Mouse (Mus musculus) lung, postnatal 25 days (tissue): Measurements from ENCODE around the gene Mllt1.

Source experiments
- DNase-seq: peaks from one replicate; pipeline ENCODE4 v3.0.0; 2022; ENCODE audit warnings: low spot score

Gene Mllt1

DNA sequence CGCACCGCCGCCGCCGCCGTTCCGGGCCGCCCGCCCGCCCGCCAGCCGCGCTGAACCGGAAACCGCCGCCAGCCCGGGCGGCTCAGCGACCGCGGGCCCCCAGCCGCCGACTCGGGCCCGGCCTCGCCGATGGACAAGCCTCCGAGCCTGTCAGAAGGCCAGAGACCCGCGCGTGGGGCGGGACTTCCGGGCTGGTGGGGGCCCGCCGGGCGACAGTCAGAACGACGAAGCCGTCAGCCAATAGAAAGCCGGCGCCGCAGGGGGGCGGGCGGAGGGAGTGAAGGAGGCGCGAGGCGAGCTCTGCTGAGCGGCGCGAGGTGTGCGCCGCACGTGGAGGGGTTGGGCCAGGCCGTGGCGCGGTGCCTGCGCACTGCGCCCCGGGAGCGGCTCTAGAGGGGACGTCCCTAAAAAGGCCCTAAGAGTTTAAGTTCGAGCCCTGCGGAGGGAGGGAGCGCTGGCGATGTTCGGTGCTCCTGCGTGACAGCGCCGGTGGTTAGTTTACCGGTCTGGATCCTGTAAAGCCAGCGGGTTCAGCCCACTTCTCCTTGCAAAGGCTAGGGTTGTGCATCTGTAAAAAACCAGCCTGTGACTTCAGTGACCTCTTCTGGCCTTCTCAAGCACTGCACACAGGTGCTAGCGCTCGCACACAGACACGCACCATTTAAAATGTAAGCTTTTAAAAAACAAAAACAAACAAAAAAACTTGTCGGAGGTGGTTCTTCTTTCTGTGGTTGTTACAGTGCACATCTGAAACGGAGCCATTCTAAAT is at the start of gene Mllt1:
Gene Mllt1 (minus strand): TSS at position 53 of the 769 bp plus-strand sequence.
- DNase-seq, result peak; percentile 98

DNA sequence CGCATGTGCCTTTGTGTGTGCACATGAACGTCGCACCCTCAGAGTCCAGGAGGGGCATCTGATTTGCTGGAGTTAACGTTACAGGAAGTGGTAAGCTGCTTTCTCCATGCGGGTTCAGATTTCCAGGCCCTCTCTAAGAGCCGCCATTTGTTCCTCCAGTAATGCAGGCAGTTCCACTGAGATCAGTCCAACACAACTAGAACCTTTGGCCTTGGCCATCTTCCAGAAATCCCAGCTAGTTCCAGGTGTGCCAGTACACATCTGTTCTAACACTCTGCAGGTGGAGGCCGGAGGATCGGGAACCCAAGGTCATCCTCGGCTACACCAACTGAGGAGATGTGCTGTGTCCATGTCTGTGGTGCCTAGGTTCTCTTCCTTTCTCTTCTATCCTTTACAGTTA is 49.7 kb upstream of the Mllt1 start:
- DNase-seq, result no peak

DNA sequence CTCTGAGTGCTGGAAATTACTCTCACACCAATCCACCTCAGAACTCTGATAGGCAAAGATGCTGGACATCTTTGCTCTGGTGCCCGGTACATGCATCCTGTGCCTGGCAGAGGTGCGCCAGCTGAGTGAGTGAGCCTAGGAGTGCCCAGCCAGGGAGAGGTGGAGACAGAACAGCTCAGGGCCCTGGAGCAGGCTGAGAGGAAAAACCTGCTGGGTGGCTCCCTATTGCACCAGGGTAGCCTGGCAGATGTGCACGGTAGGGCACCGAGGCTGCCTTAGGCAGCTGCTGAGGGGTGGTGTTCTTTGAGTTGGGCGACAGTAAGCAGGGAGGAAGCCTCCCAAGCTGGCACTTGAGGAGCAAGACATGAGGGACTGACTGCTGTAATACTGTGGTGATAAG is 46.8 kb upstream of the Mllt1 start, which contains the start of gene Acer1:
Gene Acer1 (minus strand): TSS at position 114 of the 400 bp plus-strand sequence.
- DNase-seq, result no peak

DNA sequence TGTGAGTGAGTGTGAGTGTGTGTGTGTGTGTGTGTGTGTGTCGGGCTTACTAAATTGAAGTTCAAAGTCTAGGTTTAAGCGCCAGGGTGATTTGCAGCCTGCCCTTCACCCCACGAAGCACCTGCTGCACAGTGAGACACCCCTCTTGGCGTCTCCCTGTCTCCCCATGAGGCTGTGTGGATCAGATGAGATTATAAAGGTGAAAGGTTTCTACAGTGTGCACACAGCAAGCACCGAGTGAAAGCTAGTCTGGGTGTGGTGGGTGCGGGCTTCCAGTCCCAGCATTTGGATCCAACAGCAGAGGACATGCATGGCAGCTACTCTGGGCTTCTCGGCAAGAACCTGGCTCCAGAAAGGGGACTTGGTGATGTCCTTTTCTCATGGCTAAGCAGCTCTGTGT is 45.8 kb upstream of the Mllt1 start:
- no peak for DNase-seq

DNA sequence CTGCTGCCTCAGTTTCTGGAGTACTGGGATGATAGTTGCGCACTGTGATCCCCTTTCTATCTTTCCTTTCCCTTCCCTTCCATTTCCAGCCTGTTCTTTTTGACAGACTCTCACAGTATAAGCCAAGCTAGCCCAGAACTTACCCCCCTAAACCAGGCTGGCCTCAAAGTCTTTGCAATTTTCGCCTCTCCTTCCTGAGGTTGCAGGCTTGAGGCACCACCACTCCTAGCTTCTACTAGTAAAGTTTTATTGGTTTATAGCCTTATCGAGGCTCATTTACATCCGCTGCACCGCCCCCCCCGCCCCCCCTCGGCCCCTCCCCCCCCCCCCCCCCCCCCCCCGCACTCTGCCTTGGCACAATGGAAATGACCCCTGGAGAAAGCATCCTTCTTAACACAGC is 44.3 kb upstream of the Mllt1 start:
- no peak for DNase-seq

DNA sequence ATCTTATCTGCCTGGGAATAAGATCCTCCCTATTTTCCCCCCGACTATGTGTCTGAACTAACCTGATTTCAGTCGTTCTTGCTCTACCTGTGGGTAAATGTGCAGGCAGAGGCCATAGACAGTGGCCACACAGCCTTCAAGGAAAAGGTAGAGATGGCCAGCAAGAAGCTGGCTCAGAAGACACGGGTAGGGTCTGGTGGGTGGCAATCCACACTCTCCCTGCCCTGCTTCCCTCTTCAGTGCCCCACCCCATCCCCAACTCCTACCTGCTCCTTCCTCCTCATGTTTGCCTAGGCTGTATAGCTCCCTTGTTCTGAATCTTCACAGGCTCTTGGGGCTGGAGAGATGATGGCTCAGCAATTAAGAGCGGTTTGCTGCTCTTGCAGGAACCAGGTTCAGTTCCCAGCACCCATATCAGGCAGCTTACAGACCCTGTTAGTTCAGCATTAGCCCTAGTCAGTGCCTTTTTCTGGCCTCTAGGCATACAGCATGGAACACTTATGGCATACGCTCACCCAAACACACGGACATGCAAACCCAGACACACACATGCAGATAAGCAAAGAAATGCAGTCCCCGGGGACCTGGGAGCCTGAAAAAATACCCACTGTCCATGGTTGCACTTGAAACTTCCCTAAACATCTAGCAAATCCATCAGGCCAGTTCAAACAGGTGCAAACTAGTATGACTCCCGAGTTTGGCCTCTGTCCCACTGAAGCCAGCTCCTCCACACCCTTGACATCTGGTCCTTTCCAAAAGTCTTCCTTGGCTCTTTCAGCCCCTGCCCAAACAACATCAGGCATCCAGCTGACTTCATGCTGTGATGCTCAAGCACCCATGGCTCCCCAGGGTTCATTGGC is 41.5 kb upstream of the Mllt1 start:
- DNase-seq, result no peak

DNA sequence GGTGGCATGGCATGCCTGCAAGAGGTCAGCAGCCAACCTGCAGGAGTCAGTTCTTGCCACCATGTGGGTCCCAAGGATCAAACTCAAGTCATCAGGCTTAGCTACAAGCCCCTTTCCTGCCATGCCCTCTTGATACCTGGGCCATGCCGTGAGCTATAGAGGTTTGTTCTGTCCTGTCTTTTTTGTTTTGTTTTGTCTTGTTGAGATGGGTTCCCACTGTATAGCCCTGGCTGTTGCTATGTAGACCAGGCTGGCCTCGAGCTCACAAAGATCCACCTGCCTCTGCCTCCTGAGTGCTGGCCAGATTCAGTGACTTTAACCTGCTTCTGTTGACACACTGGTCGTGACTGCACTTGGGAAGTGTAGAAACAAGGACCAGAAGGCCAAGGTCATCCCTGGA is 40.2 kb upstream of the Mllt1 start:
- DNase-seq, result no peak

DNA sequence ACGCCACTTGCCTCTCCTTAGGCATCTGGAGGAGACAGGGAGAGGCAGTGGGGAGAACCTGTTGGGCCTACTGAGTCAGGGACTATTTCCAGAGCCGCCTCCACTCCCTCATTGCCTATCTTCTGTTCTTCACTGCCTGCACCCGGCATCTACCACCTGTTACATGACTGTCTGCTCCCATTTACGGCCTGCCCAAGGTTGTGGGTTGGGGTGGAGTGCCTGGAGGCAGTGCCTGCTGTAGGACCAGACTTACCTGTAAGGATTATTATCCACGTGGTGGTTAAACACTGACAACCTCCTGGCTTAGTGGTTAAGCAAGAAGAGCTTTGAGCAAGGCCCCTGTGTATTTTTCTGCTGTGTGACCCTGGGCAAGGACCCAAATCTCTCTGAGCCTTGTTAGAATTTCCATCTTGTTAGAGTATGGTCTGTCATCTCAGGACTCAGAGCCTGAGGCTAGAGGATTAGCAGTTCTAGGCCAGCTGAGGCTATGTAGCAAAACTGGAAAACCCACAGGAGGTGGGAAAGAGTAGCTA is 39.6 kb upstream of the Mllt1 start:
- DNase-seq, result no peak

DNA sequence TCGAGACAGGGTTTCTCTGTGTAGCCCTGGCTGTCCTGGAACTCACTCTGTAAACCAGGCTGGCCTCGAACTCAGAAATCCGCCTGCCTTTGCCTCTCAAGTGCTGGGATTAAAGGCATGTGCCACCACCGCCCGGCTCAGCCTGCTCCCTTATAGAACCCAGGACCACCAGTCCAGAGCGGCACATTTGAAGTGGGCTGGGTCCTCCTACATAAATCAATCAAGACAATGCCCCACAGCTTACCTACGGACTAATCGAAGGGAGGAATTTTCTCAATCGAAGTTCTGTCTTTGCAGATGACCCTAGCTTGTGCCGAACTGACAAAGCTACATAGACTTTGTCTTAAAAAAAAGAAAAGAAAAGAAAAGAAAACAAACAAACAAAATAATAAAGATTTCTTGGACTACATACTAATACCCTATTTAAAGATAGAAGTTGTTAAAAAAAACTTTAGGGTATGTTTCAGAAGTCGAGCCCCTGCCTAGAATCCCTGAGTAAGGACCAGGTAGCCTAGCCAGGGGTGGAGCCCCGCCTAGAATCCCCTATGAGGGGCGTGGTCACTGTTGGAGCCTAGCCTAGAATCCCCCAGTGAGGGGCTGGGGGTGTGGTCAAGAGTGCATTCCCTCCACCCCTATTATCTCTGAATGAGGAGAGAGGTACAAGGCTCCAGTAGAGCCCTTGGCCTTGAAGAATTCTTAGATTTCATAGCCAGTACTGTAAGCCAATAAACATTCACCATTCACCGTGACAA is 38.9 kb upstream of the Mllt1 start:
- no peak for DNase-seq

DNA sequence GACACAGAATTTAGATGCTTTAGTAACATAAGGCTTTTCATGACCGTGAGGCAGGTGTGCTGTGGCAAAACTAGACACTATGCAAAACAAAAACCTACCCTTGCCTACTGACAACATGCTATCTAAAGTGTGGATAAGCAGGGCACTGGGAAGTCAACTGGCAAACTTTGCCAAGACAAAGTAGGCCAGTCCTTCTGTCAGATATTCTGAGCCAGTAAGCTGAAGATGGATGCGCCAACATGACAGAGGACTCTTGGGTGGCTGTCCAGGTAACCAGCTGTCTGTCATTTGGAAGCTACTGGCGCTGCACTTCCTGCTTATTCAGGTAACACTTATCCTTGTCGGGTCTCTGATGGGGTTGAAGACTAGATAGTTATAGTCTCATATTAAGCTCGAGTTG is 34.9 kb upstream of the Mllt1 start:
- DNase-seq, result no peak

DNA sequence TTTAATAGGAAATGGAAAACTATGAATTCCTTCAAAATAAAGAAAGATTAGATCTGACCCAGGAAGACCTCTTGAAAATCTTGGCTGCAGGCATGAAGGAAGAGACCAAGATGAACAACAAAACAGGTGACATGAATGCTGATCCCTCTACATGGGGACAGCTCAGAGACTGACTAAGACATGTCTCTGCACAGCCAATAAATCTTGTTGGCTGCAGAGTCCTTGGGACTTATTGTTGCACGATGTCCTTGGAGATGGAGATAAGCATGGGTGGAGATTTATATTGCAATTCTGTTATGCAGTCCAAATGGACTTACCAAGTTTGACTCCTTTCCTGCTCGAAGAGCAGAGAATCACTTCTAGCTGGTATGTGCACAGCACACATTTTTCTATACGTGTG is 34.1 kb upstream of the Mllt1 start:
- no peak for DNase-seq

DNA sequence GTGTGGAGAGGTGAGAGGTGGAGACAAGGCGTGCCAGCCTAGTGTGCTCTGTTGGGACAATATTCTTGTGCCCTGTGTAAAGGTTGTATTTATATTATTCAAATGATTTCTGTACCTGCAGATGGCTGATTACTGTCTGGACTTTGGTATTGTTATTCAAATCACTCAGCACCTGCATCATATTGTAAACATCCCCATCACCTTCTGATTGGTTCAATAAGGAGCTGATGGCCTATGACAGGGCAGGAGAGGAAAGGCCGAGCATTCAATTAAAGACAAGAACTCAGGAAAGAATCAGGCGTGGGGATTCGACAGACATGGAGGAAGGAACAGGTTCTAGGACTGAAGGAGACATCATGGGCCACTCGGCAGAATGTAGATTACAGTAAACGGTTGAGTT is 28.4 kb upstream of the Mllt1 start:
- no peak for DNase-seq

DNA sequence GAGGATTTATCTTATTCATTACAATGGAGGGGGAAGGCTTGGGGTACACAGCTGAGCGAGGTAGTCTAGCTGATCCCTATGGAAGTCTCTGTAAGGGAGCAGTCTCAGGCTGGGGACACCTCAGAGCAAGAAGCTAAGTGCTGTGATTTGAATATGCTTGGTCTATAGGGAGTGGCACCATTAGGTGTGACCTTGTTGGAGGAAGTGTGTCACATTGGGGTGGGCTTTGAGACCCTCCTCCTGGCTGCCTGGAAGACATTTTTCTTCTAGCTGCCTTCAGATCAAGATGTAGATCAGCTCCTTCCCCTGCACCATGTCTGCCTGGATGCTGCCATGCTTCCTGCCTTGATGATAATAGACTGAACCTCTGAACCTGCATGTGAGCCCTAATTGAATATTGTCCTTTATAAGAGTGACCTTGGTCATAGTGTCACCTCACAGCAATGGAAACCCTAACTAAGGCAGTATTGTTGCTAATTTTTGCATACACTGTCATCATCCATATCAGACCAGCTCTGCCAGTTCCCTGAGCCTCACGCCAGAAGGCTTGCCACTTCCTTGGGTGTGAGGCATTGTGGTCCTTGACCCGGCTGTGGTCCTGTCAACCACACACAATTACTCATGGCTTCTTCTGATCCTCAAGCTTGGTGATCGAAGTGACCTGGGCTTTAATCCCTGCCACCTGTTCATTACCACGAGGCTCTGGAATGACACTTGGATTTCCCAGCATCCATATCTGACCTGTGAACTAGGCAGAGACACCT is 27.6 kb upstream of the Mllt1 start:
- no peak for DNase-seq

DNA sequence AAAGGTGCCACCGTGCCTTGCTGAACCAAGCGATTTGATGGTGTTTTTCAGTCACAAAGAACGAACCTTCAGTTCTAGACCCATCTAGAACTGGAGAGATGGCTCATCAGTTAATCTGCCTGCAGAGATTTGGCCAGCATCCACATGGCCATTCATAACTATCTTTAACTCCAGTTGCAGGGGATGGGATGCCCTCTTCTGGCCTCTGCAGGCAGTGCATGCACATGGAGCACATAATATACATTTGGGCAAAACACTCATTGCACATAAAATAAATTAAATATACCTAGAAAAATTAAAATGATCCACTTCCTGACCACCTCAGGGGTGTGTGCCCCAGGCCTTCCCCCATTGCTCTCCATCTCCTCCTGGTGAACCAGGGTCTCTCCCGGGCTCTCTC is 26.7 kb upstream of the Mllt1 start:
- no peak for DNase-seq

DNA sequence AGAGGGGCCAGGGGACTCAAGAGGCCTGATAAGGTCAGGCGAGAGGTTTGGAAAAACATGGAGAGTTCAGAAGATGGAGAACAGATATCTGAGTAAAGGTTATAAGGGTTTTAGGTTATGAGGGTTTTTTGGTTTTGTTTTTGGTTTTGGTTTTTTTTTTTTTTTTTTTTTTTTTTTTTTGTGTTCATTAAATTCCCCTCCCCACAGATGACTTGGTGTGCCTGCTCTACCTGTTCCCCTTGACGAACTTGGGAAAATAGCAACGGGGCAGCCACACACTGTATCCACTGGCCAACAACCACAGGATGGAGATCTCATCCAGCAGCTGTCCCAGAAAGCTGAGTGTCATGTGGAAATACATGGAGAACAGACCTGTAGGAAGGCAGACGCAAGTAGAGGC is 23.5 kb upstream of the Mllt1 start:
- no peak for DNase-seq

DNA sequence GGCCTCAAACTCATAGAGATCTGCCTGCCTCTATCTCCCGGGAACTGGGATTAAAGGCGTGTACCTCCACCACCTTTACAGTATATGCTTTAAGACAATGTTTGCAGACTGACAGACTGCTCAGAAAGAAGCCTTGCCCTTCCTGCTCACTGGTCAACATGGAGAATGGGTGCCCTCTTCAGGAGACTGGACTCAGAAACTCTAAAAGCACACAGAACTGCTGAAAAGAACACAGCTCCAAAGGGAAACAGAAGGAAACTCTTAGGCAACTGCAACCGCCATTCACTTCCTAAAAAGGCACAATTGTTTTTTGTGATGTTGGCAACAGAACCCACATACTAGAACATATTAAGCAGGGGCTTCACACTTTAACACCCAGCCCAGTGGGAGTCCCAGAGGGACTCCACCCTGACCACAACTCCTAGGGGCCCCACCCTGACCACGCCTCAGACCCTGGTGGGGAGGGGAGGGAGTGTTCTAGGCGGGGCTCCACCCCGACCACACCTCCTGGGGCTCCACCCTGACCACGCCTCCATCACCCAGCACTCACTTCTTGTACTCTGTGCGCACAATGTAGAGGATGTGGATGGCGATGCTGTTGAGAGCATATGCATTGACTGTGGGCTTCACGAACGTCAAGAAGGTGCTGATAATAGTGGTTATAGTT is 22.7 kb upstream of the Mllt1 start:
- DNase-seq, result peak; percentile 24

DNA sequence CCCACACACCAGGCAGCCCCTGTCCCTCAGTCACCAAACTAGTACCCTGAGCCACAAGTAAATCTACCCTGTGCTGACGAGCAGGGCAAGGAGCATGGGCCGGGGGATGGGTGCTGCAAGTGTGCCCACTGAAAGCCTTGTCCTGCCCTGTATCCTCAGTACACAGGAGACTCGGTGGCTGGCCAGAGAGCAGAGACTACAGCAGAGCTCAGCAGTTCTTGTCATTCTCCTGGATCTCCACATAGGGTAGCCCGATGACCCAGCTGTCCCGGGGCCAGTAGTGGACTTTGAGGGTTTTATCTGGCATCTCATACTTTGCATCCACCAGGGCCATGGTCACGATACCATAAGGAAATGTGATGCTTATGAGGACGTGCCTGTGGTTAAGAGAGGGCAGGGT is 19.7 kb upstream of the Mllt1 start:
- no peak for DNase-seq

DNA sequence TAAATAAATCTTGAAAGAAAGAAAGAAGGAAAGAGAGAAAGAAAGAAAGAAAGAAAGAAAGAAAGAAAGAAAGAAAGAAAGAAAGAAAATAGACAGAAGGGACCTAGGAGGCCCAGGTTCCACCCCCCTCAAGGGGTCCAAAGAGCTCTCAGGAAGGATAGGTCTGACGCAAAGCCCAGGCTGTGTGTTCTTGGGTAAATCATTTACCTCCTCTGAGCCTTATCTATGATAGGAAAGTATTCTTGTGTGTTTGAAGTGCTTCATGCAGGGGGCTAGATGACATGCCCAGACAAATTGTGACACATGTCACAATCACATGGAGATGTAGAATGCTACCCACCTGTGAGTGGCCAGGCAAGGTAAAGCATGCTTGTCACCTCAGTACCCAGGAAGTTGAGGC is 17.4 kb upstream of the Mllt1 start:
- DNase-seq, result no peak

DNA sequence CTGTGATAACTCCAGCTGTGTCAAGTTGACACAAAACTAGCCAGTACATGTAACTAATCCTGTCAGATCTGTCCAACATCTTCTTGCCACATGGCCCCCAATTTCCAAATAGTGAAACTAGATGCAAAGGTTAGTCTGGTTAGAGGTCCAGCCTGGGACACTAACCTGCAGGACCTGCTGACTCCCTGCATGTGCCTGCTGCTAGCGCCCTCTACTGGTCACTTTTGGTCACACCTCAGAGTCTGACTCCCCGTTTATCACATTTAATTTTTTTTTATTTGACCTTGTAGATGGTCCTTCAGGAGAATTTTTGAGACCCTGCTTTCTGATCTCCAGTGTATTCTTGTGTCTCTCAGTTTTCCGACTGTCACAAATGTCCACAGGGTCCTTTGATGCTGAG is 15.7 kb upstream of the Mllt1 start:
- DNase-seq, result peak; percentile 64

DNA sequence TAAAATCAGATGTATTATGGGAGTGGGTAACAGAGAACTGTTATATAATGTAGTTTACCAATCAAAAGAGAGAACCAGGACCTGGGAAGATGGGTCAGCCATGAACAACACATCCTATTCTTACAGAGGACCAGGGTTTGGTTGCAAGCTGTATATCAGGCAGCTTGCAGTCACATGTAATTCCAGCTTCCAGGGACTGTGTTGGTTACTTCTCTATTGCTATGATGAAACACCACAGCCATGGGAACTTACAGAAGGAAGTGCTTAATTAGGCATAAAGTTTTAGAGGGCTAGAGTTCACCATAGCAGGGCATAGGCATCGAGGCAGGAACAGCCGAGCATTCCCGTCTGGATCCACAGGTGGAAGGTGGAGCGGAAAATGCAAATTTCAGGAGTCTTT is 3.5 kb upstream of the Mllt1 start:
- no peak for DNase-seq

DNA sequence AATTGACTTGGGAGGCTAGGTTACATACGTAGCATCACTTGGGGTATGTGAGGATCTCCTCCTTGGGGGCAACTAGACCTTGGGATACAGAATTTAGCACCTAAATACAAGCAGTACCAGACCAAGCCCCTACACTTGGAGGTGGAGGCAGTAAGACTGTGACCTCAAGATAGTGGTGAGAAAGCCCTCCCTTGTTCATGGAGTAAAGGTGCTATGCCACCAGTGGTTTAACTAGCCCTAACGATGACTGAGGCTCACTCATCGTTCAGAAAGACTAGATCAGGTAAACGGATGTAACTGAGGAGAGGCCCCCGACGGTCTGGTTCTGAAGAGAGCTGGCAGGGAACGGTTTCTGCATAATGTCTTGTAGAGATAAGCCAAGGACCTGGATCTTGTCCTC is 1.5 kb upstream of the Mllt1 start:
- DNase-seq, result no peak
